Mouse (Mus musculus): ENCODE measurements around the gene Cry2. TPM values are rescaled to one million over a fixed set of nuclear protein-coding genes. Genes with fewer than 3 reads are reported as not detected.
A peak's percentile ranks its signal among the peaks of the same experiment; 100 is the strongest.

Cry2 gene
- polyA plus RNA-seq, 1 experiment from 2014 or later = 38.1 TPM

DNA sequence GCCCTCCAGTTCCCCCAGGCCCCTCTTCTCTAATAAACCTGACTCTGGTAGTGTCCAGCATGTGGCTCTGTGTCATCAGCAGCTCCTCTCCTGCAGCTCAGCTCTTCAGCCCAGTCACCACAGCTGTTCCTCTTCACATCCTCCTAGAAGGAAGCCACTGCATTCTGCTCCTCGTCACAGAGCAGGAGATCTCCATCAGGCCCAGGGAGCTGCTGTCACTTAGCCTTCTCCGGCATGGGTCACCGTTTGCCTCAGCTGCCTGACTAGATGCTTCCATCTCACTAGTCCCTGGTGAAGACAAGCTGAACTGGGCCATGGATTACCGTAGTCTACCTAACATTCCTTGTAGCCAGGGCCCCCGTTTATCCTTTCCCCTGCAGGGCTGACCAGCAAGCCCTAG is 52.7 kb downstream of the Cry2 start:
- no peak for ATAC-seq (ENCODE audit: low FRiP score)
- WGBS = 89% methylated on average over 5 of the region's 5 CpGs
- Histone ChIP-seq H3K9me3 (replicated peaks) (no peaks in the 10 kb centered on the region), H3K36me3 (peaks cover 88% of the 10 kb centered on the region), H3K27ac (no peak overlapping the region), H3K4me1 (peaks cover 3% of the 10 kb centered on the region), H3K9ac (no peak overlapping the region), H3K27me3 (no peaks in the 10 kb centered on the region), H3K4me3 (no peak overlapping the region), H3K4me2 (replicated peaks) (no peak overlapping the region)

DNA sequence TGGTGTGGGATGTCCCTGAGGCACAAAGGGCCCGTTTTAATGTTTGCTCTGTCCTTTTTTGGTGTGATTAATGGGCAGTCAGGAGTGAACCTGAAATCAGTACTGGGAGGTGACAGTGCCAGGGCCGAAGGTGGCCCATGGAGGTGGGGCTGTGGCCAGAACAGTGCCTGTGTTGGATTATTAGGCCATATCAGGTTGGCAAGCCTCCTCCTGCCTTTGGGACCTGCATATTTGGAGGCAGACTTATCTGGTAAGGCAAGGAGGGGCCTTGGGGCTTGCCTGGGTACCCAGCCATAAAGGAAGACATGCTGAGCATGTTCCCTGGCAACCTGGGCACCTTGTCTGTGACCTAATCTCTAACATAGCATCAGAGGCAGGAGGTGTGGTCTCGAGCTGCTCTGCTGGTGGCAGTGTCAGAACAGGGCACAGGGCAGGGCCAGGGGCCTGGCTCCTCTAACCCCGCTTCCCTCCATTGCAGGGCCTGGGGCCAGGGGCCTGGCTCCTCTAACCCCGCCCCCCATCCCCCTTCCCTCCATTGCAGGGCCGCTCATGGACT is 53.3 kb downstream of the Cry2 start:
- Histone ChIP-seq H3K36me3 (peaks cover 83% of the 10 kb centered on the region), H3K27me3 (no peaks in the 10 kb centered on the region), H3K9ac (no peak overlapping the region), H3K4me2 (replicated peaks) (no peak overlapping the region), H3K9me3 (replicated peaks) (no peaks in the 10 kb centered on the region), H3K4me3 (no peak overlapping the region), H3K4me1 (peaks cover 9% of the 10 kb centered on the region), H3K27ac (no peak overlapping the region)
- ATAC-seq (ENCODE audit: low FRiP score) = no peak
- 73% methylated on average over 6 of the region's 6 CpGs for WGBS

GRCm38 (mm10) chr2:92379783-92380494 is 53.9 kb downstream of the Cry2 start:
- peaks cover 9% of the 10 kb centered on the region for H3K4me1 ChIP-seq
- peak overlapping the region; percentile 30; the same call in 1 of the 2 replicates for H3K27ac ChIP-seq
- no peak overlapping the region for H3K4me3 ChIP-seq
- no peaks in the 10 kb centered on the region for H3K9me3 ChIP-seq (replicated peaks)
- no peak overlapping the region for H3K4me2 ChIP-seq (replicated peaks)
- H3K9ac ChIP-seq = no peak overlapping the region
- WGBS = 80% methylated on average over 17 of the region's 17 CpGs
- H3K27me3 ChIP-seq = no peaks in the 10 kb centered on the region
- ATAC-seq (ENCODE audit: low FRiP score) = no peak
- peaks cover 76% of the 10 kb centered on the region for H3K36me3 ChIP-seq

DNA sequence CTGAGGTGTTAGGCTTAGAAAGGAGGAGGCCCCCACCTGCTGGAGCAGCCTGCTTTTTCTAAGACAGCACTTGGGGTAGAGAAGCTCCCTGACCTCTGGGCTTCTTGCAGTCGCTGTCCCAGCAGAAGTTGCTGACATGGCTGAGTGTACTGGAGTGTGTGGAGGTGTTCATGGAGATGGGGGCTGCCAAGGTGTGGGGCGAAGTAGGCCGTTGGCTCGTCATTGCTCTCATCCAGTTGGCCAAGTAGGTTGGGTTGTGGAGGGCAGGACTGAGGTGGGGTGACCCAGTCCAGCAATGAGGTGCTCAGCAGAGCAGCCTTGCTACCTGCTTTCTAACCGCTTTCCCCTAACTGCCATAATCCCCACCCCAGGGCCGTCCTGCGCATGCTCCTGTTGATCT is 56.5 kb downstream of the Cry2 start:
- 92% methylated on average over 7 of the region's 7 CpGs for WGBS
- Histone ChIP-seq H3K9ac (no peak overlapping the region), H3K27me3 (no peaks in the 10 kb centered on the region), H3K4me3 (no peak overlapping the region), H3K4me2 (replicated peaks) (no peak overlapping the region), H3K9me3 (replicated peaks) (no peaks in the 10 kb centered on the region), H3K27ac (no peak overlapping the region), H3K4me1 (peaks cover 30% of the 10 kb centered on the region), H3K36me3 (peaks cover 50% of the 10 kb centered on the region)
- no peak for ATAC-seq (ENCODE audit: low FRiP score)

DNA sequence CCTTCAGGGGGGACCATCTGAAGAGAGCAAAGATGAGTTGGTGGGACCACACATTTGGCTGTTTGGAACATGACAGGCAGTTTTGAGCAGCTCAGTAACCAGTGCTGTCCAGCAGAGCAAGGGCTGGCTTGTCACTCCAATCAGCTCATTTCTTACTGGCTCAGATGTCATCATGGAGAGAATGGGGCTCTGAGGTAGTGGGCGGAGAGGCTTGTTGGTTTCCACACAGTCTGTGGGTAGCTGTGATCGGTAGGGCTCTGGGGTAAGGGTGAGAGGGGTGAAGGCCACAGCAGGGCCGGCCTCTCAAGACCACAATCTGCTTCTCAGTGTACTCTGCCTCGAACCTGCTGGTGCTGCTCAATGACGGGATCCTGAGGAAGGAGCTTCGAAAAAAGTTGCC is 57.5 kb downstream of the Cry2 start:
- H3K9ac ChIP-seq = peak overlapping the region; percentile 82
- H3K4me2 ChIP-seq (replicated peaks) = peak overlapping the region; percentile 95
- H3K4me1 ChIP-seq = peaks cover 40% of the 10 kb centered on the region
- peak overlapping the region; percentile 83 for H3K4me3 ChIP-seq
- H3K27me3 ChIP-seq = peaks cover 4% of the 10 kb centered on the region
- 88% methylated on average over 6 of the region's 6 CpGs for WGBS
- H3K36me3 ChIP-seq = peaks cover 40% of the 10 kb centered on the region
- no peak for ATAC-seq (ENCODE audit: low FRiP score)
- H3K27ac ChIP-seq = no peak overlapping the region
- H3K9me3 ChIP-seq (replicated peaks) = no peaks in the 10 kb centered on the region

DNA sequence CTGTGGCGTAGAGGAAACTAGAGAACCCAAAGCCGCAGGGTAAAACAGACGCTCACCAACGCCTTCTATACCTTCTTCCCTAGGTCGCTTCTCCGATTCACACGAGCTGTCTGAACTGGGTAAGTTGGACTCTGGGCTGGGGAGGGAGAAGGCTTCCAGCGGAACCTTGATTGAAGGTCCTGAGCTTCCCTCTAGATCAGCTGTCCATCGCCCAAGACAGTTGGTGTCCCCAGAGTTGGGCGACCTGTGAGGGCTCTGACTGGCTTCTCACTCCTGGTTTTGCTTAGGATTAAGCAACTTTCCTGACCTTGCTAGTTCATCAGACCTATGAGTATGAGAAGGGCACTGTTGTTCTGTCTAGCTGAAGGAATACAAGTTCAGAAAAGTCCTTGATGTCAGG is 58.1 kb downstream of the Cry2 start:
- Histone ChIP-seq H3K27ac (peak overlapping the region; percentile 87), H3K4me3 (peak overlapping the region; percentile 83), H3K36me3 (peaks cover 35% of the 10 kb centered on the region), H3K4me1 (peaks cover 45% of the 10 kb centered on the region), H3K9ac (peak overlapping the region; percentile 82), H3K4me2 (replicated peaks) (peak overlapping the region; percentile 95), H3K9me3 (replicated peaks) (no peaks in the 10 kb centered on the region), H3K27me3 (peaks cover 9% of the 10 kb centered on the region)
- WGBS = 11% methylated on average over 10 of the region's 10 CpGs
- peak; percentile 5 for ATAC-seq (ENCODE audit: low FRiP score)

DNA sequence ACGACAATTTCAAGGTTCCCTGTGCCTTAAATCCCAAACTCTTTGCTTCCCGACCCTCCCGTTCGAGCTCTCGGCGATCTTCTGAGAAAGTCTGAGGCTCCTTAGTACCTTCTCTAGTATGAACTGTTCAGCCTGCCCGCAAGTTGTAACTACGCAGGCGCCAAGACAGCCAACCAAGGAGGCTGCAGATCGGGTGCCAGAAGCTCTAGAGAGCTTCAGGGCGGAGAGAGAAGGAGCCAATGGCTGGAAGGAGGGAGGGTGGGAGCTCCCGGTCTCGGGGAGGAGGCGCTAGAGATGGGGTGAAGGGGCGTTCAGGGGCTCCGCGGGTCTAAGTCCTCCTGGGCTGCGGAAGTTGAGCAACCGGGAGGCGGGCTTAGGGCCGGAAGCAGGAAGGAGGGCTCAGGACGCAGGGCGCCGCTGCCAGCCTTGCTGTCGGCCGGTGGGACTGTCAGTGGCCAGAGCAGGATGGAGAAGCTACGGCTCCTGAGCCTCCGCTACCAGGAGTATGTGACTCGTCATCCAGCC is 58.7 kb downstream of the Cry2 start:
- H3K4me1 ChIP-seq = peaks cover 51% of the 10 kb centered on the region
- ATAC-seq (ENCODE audit: low FRiP score) = peak; percentile 93
- WGBS = 0% methylated on average over 29 of the region's 29 CpGs

GRCm38 (mm10) chr2:92374514-92374913 is 59.3 kb downstream of the Cry2 start, which contains the start of the genes Pex16 and Large2:
TSS of gene Pex16 (plus strand) at chr2:92374676.
TSS of gene Large2 (minus strand) at chr2:92374869.
- no peaks in the 10 kb centered on the region for H3K9me3 ChIP-seq (replicated peaks)
- H3K4me1 ChIP-seq = peaks cover 53% of the 10 kb centered on the region
- no peak for ATAC-seq (ENCODE audit: low FRiP score)
- peaks cover 22% of the 10 kb centered on the region for H3K27me3 ChIP-seq
- peaks cover 23% of the 10 kb centered on the region for H3K36me3 ChIP-seq
- 5% methylated on average over 16 of the region's 16 CpGs for WGBS
- peak within 1 kb of the TSS; percentile 83 for H3K4me3 ChIP-seq
- peak within 1 kb of the TSS; percentile 87 for H3K27ac ChIP-seq
- H3K4me2 ChIP-seq (replicated peaks) = peak within 1 kb of the TSS; percentile 95
- peak within 1 kb of the TSS; percentile 82 for H3K9ac ChIP-seq

More for the DNA sequence above, 58.7 kb downstream of the Cry2 start:
- no peaks in the 10 kb centered on the region for H3K9me3 ChIP-seq (replicated peaks)
- peak overlapping the region; percentile 95 for H3K4me2 ChIP-seq (replicated peaks)
- peak overlapping the region; percentile 87 for H3K27ac ChIP-seq
- peaks cover 28% of the 10 kb centered on the region for H3K36me3 ChIP-seq
- peaks cover 16% of the 10 kb centered on the region for H3K27me3 ChIP-seq
- peak overlapping the region; percentile 83 for H3K4me3 ChIP-seq
- H3K9ac ChIP-seq = peak overlapping the region; percentile 82

DNA sequence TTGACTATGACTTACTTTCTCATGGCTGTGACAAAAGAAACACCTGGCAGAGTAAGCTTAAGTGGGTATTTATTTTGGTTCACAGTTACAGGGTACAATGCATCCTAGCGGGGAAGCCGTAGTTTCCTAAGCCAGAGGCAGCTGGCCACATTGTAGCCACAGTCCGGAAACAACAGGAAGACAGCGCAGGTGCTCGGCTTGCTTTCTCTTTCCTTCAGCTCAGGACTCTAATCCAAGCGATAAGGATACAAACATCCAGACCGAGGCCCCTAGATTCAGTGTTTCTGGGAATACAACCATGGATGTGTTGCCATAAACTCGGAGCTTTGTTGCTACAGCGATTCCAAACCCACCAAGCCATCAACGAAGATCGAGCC is 60.4 kb downstream of the Cry2 start:
- no peak for ATAC-seq (ENCODE audit: low FRiP score)
- Histone ChIP-seq H3K4me1 (peaks cover 53% of the 10 kb centered on the region), H3K9me3 (replicated peaks) (no peaks in the 10 kb centered on the region), H3K4me3 (no peak overlapping the region), H3K4me2 (replicated peaks) (no peak overlapping the region), H3K27me3 (peaks cover 32% of the 10 kb centered on the region), H3K27ac (no peak overlapping the region), H3K36me3 (peaks cover 12% of the 10 kb centered on the region), H3K9ac (no peak overlapping the region)
- 86% methylated on average over 11 of the region's 11 CpGs for WGBS

DNA sequence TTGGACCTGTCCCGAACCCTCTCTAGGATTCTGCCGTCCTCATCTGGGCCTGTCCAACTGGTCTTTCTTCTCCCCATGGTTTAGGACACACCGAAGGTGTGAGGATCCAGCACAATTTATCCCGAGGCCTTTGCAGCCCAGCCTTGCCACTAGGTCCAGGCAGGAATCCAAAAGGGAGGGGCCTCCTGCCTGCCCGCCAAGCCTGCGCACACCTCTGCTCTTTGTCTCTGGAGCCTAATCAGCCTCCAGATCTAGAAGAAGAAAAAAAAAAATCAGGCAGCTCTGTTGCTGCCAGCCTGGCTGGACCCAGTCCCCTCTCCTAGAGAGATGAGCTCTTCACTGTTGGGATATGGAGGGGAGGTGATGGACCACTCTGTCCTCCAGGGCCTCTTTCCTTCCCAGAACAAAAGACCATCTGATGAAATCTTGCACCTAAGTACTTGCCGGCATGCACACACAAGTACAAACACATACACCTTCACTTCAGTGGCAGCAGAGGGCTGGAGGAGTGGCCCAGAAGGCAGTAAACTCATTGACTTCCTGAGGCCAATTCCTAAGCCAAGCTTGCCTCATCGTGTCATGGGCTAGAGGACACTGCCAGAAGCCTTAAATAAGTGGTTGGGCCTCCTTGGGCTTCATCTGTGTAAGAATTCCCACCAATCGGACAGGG is 60.9 kb downstream of the Cry2 start:
- Histone ChIP-seq H3K4me3 (no peak overlapping the region), H3K27ac (0 out of 2 replicates have a peak overlapping the region, but pooled peaks have one; percentile 23), H3K9ac (no peak overlapping the region), H3K9me3 (replicated peaks) (no peaks in the 10 kb centered on the region), H3K4me1 (peaks cover 53% of the 10 kb centered on the region), H3K36me3 (peaks cover 8% of the 10 kb centered on the region), H3K27me3 (peaks cover 32% of the 10 kb centered on the region), H3K4me2 (replicated peaks) (no peak overlapping the region)
- ATAC-seq (ENCODE audit: low FRiP score) = no peak
- 43% methylated on average over 9 of the region's 9 CpGs for WGBS

GRCm38 (mm10) chr2:92371971-92372690 is 61.7 kb downstream of the Cry2 start:
- Histone ChIP-seq H3K4me2 (replicated peaks) (no peak overlapping the region), H3K9me3 (replicated peaks) (no peaks in the 10 kb centered on the region), H3K4me3 (no peak overlapping the region), H3K4me1 (peaks cover 53% of the 10 kb centered on the region), H3K36me3 (peaks cover under 1% of the 10 kb centered on the region; the same call in 1 of the 2 replicates), H3K27me3 (peaks cover 32% of the 10 kb centered on the region), H3K9ac (no peak overlapping the region), H3K27ac (no peak overlapping the region)
- ATAC-seq (ENCODE audit: low FRiP score) = no peak
- 10% methylated on average over 10 of the region's 10 CpGs for WGBS
